Mouse (Mus musculus) testis, adult 2 months (tissue): ENCODE measurements around the gene Ttc28. TPM values are rescaled to one million over a fixed set of nuclear protein-coding genes. Genes with fewer than 3 reads are reported as not detected.

Source experiments
- H3K27ac ChIP-seq: fragments of 200-500 bp; 2 replicates; pipeline ENCODE4 v1.5.1; 2012; ENCODE audit warnings: low read depth, low read length; ENCODE audit not compliant: control insufficient read depth, insufficient read depth
- H3K27me3 ChIP-seq: fragments of 200-500 bp; 2 replicates; pipeline ENCODE4 v1.6.1; 2012; ENCODE audit warnings: mild to moderate bottlenecking, low read length, moderate library complexity; ENCODE audit not compliant: control insufficient read depth, insufficient read depth
- H3K36me3 ChIP-seq: fragments of 200-500 bp; 2 replicates; pipeline ENCODE4 v1.6.1; 2012; ENCODE audit warnings: mild to moderate bottlenecking, low read length; ENCODE audit not compliant: control insufficient read depth, insufficient read depth
- H3K4me1 ChIP-seq: fragments of 200-500 bp; 2 replicates; pipeline ENCODE4 v1.6.1; 2012; ENCODE audit warnings: low read length; ENCODE audit not compliant: control insufficient read depth, insufficient read depth
- H3K4me3 ChIP-seq: fragments of 200-500 bp; 2 replicates; pipeline ENCODE4 v1.5.1; 2012; ENCODE audit warnings: low read depth, mild to moderate bottlenecking, low read length, moderate library complexity, mixed read lengths; ENCODE audit not compliant: control insufficient read depth
- CTCF ChIP-seq: fragments of 200-500 bp; IDR thresholded peaks from 2 replicates; pipeline ENCODE4 v1.5.1; 2012; ENCODE audit warnings: low read depth, mild to moderate bottlenecking, inconsistent platforms, low read length, moderate library complexity; ENCODE audit not compliant: control insufficient read depth, insufficient read depth, insufficient replicate concordance
- POLR2A ChIP-seq: fragments of 200-500 bp; IDR thresholded peaks from 2 replicates; pipeline ENCODE4 v1.6.1; 2012; ENCODE audit warnings: low read depth, mild to moderate bottlenecking, inconsistent platforms, low read length, moderate library complexity; ENCODE audit not compliant: control insufficient read depth
- polyA plus RNA-seq: library from polyadenylated mRNA; depleted of rRNA; stranded (reverse); fragments of >200 nt; gene quantifications from 2 replicates; pipeline ENCODE4 v1.2.3, GENCODE M21; 2012

Gene Ttc28
- polyA plus RNA-seq, 1 experiment, result 4.6 TPM

DNA sequence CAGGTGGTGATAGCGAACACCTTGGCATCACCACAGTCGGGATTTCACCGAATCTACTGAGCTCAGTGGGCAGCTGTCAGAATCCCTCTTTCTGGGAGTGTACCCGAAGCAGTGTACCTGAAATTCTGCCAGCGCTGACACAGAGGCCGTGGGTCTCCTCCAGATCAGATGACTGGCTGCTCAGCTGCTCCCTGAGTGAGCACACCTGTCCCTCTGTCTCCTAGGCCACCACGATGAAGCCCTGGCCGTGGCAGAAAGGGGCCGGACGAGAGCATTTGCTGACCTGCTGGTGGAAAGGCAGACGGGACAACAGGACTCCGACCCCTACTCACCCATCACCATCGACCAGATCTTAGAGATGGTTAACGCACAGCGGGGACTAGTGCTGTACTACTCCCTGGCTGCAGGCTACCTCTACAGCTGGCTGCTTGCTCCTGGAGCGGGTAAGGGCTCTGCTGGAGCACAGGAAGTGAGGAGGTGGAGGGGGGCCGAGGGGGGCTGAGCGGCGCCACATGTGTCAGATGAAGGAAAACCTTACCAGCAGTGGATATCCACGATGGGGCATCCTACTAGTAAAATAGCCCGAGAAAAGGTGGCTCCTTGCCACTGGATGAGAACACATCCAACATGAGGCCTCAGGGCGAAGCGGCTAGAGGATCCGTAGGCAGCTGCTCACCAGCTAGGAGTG is 353.6 kb downstream of the Ttc28 start:
- H3K27me3 ChIP-seq, result no peaks in the 10 kb centered on the region
- no peak overlapping the region for H3K4me3 ChIP-seq
- H3K4me1 ChIP-seq, result no peaks in the 10 kb centered on the region; the same call in 1 of the 2 replicates
- H3K36me3 ChIP-seq, result no peaks in the 10 kb centered on the region
- H3K27ac ChIP-seq, result no peak overlapping the region
- TF ChIP-seq POLR2A (no peak), CTCF (no peak)

DNA sequence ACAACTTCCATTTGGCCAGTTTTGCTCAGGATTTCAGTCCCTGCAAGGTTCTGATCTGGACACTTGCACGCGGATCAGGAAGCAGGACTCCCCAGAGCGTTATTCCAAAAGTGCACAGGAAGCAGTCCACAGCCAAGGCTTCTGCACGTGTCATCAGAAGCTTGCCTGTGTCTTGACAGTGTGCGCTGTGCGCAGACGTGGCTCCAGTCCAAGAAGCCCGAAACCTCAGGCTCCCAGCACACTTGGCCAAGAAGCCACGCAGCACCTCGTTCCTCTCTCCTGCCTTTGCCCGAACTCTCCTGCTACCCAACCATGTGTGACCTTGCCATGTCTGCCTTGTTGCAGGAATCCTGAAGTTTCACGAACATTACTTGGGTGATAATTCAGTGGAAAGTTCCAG is 355.5 kb downstream of the Ttc28 start:
- TF ChIP-seq POLR2A (no peak), CTCF (no peak)
- Histone ChIP-seq H3K4me1 (no peaks in the 10 kb centered on the region; the same call in 1 of the 2 replicates), H3K27me3 (no peaks in the 10 kb centered on the region), H3K36me3 (no peaks in the 10 kb centered on the region), H3K27ac (no peak overlapping the region), H3K4me3 (no peak overlapping the region)

DNA sequence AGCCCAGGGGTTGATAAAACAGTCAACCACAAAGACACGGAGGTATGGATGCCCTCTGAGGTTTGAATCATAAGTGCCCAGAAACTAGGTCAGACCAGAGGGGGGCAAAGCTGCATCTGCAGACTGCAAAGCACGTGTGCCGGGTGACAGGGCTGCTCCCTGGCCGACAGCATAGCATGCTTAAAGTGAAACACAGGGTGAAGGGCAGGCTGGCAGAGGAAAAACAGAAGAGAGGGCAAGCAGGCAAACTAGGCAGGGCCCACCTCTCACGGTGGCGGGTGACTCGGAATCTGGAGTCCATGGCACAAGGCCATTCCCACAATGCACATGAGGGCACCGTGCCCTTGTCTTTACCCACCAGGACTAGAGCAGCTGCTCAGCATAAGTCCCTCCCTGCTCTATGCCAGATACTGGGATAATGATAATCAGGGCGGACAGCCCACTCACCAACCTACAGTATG is 357.6 kb downstream of the Ttc28 start:
- H3K4me1 ChIP-seq, result no peaks in the 10 kb centered on the region; the same call in 1 of the 2 replicates
- no peak overlapping the region for H3K27ac ChIP-seq
- H3K36me3 ChIP-seq, result no peaks in the 10 kb centered on the region
- no peak overlapping the region for H3K4me3 ChIP-seq
- no peak for TF ChIP-seq POLR2A
- TF ChIP-seq CTCF, result no peak
- H3K27me3 ChIP-seq, result no peaks in the 10 kb centered on the region

DNA sequence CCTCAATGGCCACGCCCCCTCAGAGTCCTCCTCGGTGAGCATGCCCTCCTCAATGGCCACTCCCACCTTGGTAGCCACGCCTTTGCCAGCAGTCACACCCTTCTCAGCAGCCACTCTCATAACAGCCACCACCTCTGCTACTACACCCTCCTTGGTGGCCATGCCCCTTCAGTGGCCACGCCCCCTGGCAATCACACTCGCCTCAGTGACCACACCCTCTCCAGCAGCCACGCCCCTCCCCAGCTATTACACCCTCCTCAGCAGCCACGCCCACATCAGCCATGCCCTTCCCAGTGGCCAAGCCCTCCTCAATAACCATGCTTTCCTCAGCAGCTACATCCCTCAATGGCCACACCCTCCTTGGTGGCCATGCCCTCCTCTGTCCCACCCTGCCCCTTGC is 359.6 kb downstream of the Ttc28 start:
- Histone ChIP-seq H3K36me3 (no peaks in the 10 kb centered on the region), H3K27ac (no peak overlapping the region), H3K4me1 (no peaks in the 10 kb centered on the region; the same call in 1 of the 2 replicates), H3K27me3 (no peaks in the 10 kb centered on the region), H3K4me3 (no peak overlapping the region; the same call in 1 of the 2 replicates)
- TF ChIP-seq POLR2A (no peak; the same call in 1 of the 2 replicates), CTCF (no peak)

DNA sequence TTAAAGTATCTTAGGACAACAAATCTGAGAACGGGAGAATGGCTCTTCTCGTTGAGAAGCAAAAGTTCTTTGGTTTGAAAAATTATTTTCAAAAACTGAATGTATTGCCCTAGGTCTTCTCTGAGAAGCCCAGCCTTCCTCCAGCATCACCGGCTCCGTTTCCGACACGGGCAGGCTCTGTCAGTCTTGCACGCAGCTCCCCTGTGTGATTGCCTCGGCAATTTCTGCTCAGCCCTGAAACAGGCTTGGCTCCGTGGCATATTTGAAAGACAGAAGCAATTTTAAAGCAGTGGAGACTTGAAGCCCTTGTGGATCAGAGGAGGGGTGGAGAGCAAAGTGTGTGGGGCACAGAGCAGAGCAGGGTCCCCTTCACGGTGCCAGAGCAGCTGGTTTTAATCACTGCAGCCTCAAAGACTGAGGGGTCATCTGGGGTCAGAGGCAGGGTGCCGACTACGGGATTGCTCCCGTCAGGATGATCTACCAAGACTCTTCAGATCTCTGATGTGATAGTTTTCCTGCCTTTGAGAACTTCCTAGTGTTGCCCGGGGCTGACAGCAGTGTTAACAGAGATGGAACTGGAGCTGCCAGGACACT is 363.9 kb downstream of the Ttc28 start:
- H3K36me3 ChIP-seq, result no peaks in the 10 kb centered on the region
- no peak overlapping the region for H3K27ac ChIP-seq
- no peaks in the 10 kb centered on the region; the same call in 1 of the 2 replicates for H3K4me1 ChIP-seq
- no peak overlapping the region for H3K4me3 ChIP-seq
- TF ChIP-seq POLR2A (no peak), CTCF (no peak)
- no peaks in the 10 kb centered on the region for H3K27me3 ChIP-seq

DNA sequence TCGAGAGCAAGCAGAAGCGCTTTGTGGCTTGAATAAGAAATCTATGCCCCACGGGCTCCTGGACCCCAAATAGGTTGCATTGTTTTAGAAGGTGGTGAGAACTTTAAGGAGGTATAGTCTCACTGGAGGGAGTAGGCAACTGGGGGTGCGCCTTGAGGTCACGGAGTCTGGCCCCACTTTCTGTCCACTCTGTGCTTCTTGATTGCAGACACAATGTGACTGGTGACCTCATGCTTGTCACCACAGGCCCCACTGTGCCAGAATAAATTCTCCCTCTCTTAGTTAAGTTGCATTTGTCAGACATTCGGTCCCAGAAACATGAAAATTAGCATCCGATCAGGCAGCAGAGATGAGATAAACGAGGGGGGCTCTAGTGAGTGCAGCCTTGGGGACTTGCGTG is 364.5 kb downstream of the Ttc28 start:
- Histone ChIP-seq H3K27me3 (no peaks in the 10 kb centered on the region), H3K4me1 (no peaks in the 10 kb centered on the region; the same call in 1 of the 2 replicates), H3K36me3 (no peaks in the 10 kb centered on the region), H3K4me3 (no peak overlapping the region), H3K27ac (no peak overlapping the region)
- TF ChIP-seq POLR2A, result no peak
- TF ChIP-seq CTCF, result no peak

DNA sequence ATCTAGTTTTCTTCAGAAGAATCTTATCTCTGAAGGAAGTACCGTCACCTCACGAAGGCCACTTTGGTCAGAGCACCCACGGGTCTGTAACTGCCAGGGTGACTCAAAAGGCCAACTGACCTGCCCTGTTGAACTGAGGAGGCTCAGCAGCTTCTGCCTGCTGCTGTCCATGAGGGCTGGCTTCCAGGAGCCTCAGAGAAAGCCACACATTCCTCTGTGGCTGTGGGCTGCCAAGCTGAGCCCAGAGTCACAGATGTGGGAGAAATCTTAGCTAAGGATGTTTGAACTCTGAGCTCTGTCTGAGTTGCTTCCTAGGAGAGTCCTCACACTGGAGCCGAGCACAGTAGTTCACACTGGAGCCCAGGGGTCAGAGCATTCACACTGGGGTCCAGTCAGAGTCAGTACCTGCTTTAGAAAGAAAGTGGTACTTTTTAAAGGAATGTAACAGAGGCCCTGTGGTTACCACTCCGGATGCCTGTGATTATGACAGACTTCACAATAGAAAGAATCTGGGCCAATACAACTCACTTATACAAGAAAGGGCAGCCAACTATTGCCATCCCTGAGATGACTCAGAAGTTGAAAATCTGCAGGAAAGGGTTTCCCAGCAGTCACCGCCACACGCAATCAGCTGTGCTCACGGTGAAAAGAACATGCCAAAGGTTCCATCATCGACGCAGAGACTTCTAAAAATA is 368.1 kb downstream of the Ttc28 start:
- peaks cover 2% of the 10 kb centered on the region; the same call in 1 of the 2 replicates for H3K4me1 ChIP-seq
- no peaks in the 10 kb centered on the region for H3K27me3 ChIP-seq
- no peak overlapping the region for H3K27ac ChIP-seq
- H3K4me3 ChIP-seq, result no peak overlapping the region
- no peaks in the 10 kb centered on the region for H3K36me3 ChIP-seq
- no peak for TF ChIP-seq POLR2A
- no peak for TF ChIP-seq CTCF
